Mouse (Mus musculus): ENCODE data around the gene Rps6kb2. TPM values are rescaled to one million over a fixed set of nuclear protein-coding genes. Genes with fewer than 3 reads are reported as not detected.

Gene Rps6kb2
- polyA plus RNA-seq, 1 experiment from 2014 or later, result 71.7 TPM

GRCm38 (mm10) chr19:4117006-4117405, 46.1 kb downstream of the Rps6kb2 start:
- ATAC-seq (ENCODE audit: low FRiP score, low read depth), result no peak
- Histone ChIP-seq H3K36me3 (peaks cover 57% of the 10 kb centered on the region), H3K27me3 (replicated peaks) (no peaks in the 10 kb centered on the region), H3K9me3 (no peaks in the 10 kb centered on the region), H3K4me1 (peaks cover 5% of the 10 kb centered on the region; the same call in 1 of the 2 replicates), H3K4me3 (no peak overlapping the region), H3K27ac (no peak overlapping the region), H3K9ac (peak overlapping the region; percentile 8; the same call in 1 of the 2 replicates), H3K4me2 (replicated peaks) (no peak overlapping the region)
- 95% methylated on average over 7 of the region's 7 CpGs for WGBS

- Histone ChIP-seq H3K9ac (no peak overlapping the region), H3K4me2 (replicated peaks) (no peak overlapping the region), H3K4me1 (peaks cover 5% of the 10 kb centered on the region; the same call in 1 of the 2 replicates), H3K27me3 (replicated peaks) (no peaks in the 10 kb centered on the region), H3K27ac (no peak overlapping the region), H3K9me3 (no peaks in the 10 kb centered on the region), H3K36me3 (peaks cover 61% of the 10 kb centered on the region), H3K4me3 (no peak overlapping the region)
- no peak for ATAC-seq (ENCODE audit: low FRiP score, low read depth)
- 84% methylated on average over 11 of the region's 11 CpGs for WGBS
Observed at GRCm38 (mm10) chr19:4115816-4116215, 47.3 kb downstream of the Rps6kb2 start.

GRCm38 (mm10) chr19:4115144-4115543, 48.0 kb downstream of the Rps6kb2 start:
- Histone ChIP-seq H3K9me3 (no peaks in the 10 kb centered on the region), H3K4me3 (no peak overlapping the region), H3K9ac (no peak overlapping the region), H3K4me2 (replicated peaks) (no peak overlapping the region), H3K27me3 (replicated peaks) (no peaks in the 10 kb centered on the region), H3K4me1 (no peaks in the 10 kb centered on the region), H3K27ac (no peak overlapping the region), H3K36me3 (peaks cover 66% of the 10 kb centered on the region)
- ATAC-seq (ENCODE audit: low FRiP score, low read depth), result no peak
- 95% methylated on average over 10 of the region's 10 CpGs for WGBS

DNA sequence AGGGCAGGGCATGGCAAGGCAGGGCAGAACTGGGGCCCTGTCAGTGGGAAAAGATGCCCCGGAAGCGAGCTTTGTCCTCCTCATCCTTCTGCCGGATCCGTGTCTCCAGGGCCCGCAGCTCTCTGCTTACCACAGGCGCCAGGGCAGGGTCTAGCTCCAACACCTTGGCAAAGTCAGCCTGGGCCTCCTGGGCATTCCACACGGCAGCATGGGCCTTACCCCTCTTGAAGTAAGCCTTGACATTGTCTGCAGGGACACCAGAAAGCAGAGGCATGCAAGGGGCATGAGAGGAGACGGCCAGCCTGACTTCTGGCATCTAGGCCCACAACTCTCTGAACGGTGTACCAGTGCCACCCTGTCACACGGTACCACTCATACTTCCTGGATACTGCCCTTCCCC, 48.6 kb downstream of the Rps6kb2 start:
- Histone ChIP-seq H3K27ac (no peak overlapping the region), H3K4me3 (no peak overlapping the region), H3K4me2 (replicated peaks) (no peak overlapping the region), H3K36me3 (peaks cover 68% of the 10 kb centered on the region), H3K9ac (no peak overlapping the region), H3K27me3 (replicated peaks) (no peaks in the 10 kb centered on the region), H3K4me1 (no peaks in the 10 kb centered on the region), H3K9me3 (no peaks in the 10 kb centered on the region)
- WGBS, result 91% methylated on average over 10 of the region's 10 CpGs
- ATAC-seq (ENCODE audit: low FRiP score, low read depth), result no peak

DNA sequence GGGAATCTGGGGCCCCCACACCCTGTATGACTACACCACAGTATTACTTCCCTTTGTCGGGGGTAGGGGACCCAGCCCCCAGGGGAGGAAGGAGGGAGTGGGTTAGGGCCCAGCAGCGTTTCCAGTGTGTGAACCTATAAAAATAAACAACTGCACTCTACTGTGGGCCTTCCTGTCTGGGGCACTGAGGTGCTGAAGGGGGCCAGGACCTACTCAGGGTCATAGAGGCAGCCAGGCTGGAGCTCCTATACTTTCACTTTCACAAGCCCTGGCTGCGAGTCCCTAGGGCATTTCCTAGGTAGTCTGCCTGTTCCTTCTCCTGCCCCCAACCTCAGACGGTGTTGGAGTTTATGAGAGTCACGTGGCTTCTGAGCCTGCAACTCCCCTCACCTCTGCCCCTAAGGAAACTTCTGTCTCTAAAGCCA, 49.3 kb downstream of the Rps6kb2 start:
- Histone ChIP-seq H3K36me3 (peaks cover 70% of the 10 kb centered on the region), H3K9ac (no peak overlapping the region), H3K4me3 (no peak overlapping the region), H3K4me1 (no peaks in the 10 kb centered on the region), H3K9me3 (no peaks in the 10 kb centered on the region), H3K4me2 (replicated peaks) (no peak overlapping the region), H3K27ac (no peak overlapping the region), H3K27me3 (replicated peaks) (no peaks in the 10 kb centered on the region)
- 60% methylated on average over 5 of the region's 5 CpGs for WGBS
- ATAC-seq (ENCODE audit: low FRiP score, low read depth), result no peak

DNA sequence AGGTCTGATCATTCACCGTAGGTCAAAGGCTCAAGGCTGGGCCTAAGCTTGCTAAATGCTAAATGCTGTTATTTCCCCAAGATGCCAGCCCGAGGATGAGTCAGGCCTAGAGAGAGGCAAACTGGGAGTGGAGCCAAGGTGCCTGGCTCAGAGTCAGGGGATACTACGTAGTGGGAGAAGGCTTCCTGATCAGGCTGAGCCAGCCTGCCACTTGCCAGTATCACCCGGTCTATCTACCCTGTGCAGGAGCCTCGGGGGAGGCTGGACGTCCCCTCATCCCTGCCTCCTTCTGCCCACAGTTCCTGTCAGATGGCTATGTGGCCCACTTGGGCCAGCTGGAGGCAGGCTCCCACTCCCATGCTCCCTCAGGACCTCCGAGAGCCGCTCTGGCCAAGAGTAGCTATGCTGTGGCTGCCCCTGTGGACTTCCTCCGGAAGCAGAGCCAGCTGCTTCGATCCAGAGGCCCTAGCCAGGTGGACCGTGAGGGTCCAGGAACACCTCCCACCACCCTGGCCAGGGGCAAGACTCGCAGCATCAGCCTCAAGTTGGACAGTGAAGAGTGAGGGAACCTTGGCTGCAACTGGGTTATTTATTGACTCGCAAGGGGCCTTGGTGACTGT, 49.9 kb downstream of the Rps6kb2 start:
- WGBS, result 87% methylated on average over 13 of the region's 13 CpGs
- no peaks in the 10 kb centered on the region for H3K4me1 ChIP-seq
- no peak for ATAC-seq (ENCODE audit: low FRiP score, low read depth)
- H3K27ac ChIP-seq, result no peak overlapping the region
- H3K36me3 ChIP-seq, result peaks cover 70% of the 10 kb centered on the region
- H3K9ac ChIP-seq, result no peak overlapping the region
- H3K4me3 ChIP-seq, result no peak overlapping the region
- no peak overlapping the region for H3K4me2 ChIP-seq (replicated peaks)
- H3K9me3 ChIP-seq, result no peaks in the 10 kb centered on the region
- no peaks in the 10 kb centered on the region for H3K27me3 ChIP-seq (replicated peaks)

- no peak for ATAC-seq (ENCODE audit: low FRiP score, low read depth)
- H3K27me3 ChIP-seq (replicated peaks), result no peaks in the 10 kb centered on the region
- H3K9ac ChIP-seq, result no peak overlapping the region
- H3K4me1 ChIP-seq, result no peaks in the 10 kb centered on the region
- H3K27ac ChIP-seq, result no peak overlapping the region
- no peaks in the 10 kb centered on the region for H3K9me3 ChIP-seq
- WGBS, result 95% methylated on average over 26 of the region's 26 CpGs
- peaks cover 65% of the 10 kb centered on the region for H3K36me3 ChIP-seq
- no peak overlapping the region for H3K4me2 ChIP-seq (replicated peaks)
- no peak overlapping the region for H3K4me3 ChIP-seq
Observed at GRCm38 (mm10) chr19:4112063-4112960, 50.8 kb downstream of the Rps6kb2 start.

GRCm38 (mm10) chr19:4108535-4108934, 54.6 kb downstream of the Rps6kb2 start:
- Histone ChIP-seq H3K36me3 (peaks cover 33% of the 10 kb centered on the region), H3K4me3 (no peak overlapping the region), H3K9me3 (no peaks in the 10 kb centered on the region), H3K4me1 (no peaks in the 10 kb centered on the region), H3K4me2 (replicated peaks) (no peak overlapping the region), H3K27ac (no peak overlapping the region), H3K27me3 (replicated peaks) (no peaks in the 10 kb centered on the region), H3K9ac (no peak overlapping the region)
- WGBS, result 91% methylated on average over 9 of the region's 9 CpGs
- ATAC-seq (ENCODE audit: low FRiP score, low read depth), result no peak

GRCm38 (mm10) chr19:4106654-4107053, 56.5 kb downstream of the Rps6kb2 start:
- Histone ChIP-seq H3K27ac (no peak overlapping the region), H3K4me1 (0 out of 2 replicates have a peak, but pooled peaks cover 1% of the 10 kb centered on the region), H3K9me3 (no peaks in the 10 kb centered on the region), H3K36me3 (peaks cover 15% of the 10 kb centered on the region), H3K4me2 (replicated peaks) (no peak overlapping the region), H3K9ac (no peak overlapping the region), H3K27me3 (replicated peaks) (peaks cover 16% of the 10 kb centered on the region), H3K4me3 (no peak overlapping the region)
- WGBS, result 89% methylated on average over 14 of the region's 14 CpGs
- ATAC-seq (ENCODE audit: low FRiP score, low read depth), result no peak

GRCm38 (mm10) chr19:4104675-4105194, 58.4 kb downstream of the Rps6kb2 start:
- Histone ChIP-seq H3K9me3 (no peaks in the 10 kb centered on the region), H3K4me3 (no peak overlapping the region), H3K27ac (no peak overlapping the region), H3K4me2 (replicated peaks) (no peak overlapping the region), H3K27me3 (replicated peaks) (peaks cover 32% of the 10 kb centered on the region), H3K4me1 (peaks cover 20% of the 10 kb centered on the region), H3K36me3 (peaks cover 9% of the 10 kb centered on the region; the same call in 1 of the 2 replicates), H3K9ac (no peak overlapping the region)
- WGBS, result 91% methylated on average over 16 of the region's 16 CpGs
- no peak for ATAC-seq (ENCODE audit: low FRiP score, low read depth)

All from neural tube, embryonic 12.5 days (tissue).